Mouse (Mus musculus) heart, embryonic 13.5 days (tissue): ENCODE results near the gene Lrrc29. TPM values are rescaled to one million over a fixed set of nuclear protein-coding genes. Genes with fewer than 3 reads are reported as not detected.
A peak's percentile ranks its signal among the peaks of the same experiment; 100 is the strongest.

Experiments used
- ATAC-seq: fragments of 200-750 bp; cut with Nextera tagmentation; 2 replicates; pipeline ENCODE4 v1.8.0; 2017; ENCODE audit warnings: moderate TSS enrichment; ENCODE audit not compliant: insufficient number of reproducible peaks, low FRiP score, low TSS enrichment; ENCODE audit errors: extremely low read depth
- H3K27ac ChIP-seq: fragments of 300-500 bp; sonication (generic); replicated peaks from 2 replicates; pipeline ENCODE4 v1.5.1; 2015; ENCODE audit warnings: moderate library complexity, mild to moderate bottlenecking, inconsistent platforms
- H3K27me3 ChIP-seq: fragments of 300-500 bp; sonication (generic); replicated peaks from 2 replicates; pipeline ENCODE4 v1.6.1; 2015; ENCODE audit warnings: mild to moderate bottlenecking, inconsistent platforms
- H3K36me3 ChIP-seq: fragments of 300-500 bp; sonication (generic); 2 replicates; pipeline ENCODE4 v1.6.1; 2015; ENCODE audit warnings: mild to moderate bottlenecking, inconsistent platforms
- H3K4me1 ChIP-seq: fragments of 300-500 bp; sonication (generic); 2 replicates; pipeline ENCODE4 v1.6.1; 2015; ENCODE audit warnings: inconsistent platforms
- H3K4me2 ChIP-seq: fragments of 300-500 bp; sonication (generic); 2 replicates; pipeline ENCODE4 v1.6.1; 2015; ENCODE audit warnings: inconsistent platforms, mild to moderate bottlenecking, moderate library complexity
- H3K4me3 ChIP-seq: fragments of 300-500 bp; sonication (generic); 2 replicates; pipeline ENCODE4 v1.5.1; 2015; ENCODE audit warnings: moderate library complexity, mild to moderate bottlenecking, inconsistent platforms
- H3K9ac ChIP-seq: fragments of 300-500 bp; sonication (generic); 2 replicates; pipeline ENCODE4 v1.6.1; 2015; ENCODE audit warnings: inconsistent platforms, mild to moderate bottlenecking, moderate library complexity
- H3K9me3 ChIP-seq: fragments of 300-500 bp; sonication (generic); 2 replicates; pipeline ENCODE4 v1.6.1; 2016; ENCODE audit warnings: inconsistent platforms
- WGBS: fragments of 180-500 bp; shearing (Covaris S2); methylation state at CpG from one replicate; pipeline ENCODE4 v1.1.7; 2015; ENCODE audit warnings: mixed read lengths; 5-methylcytosine and 5-hydroxymethylcytosine counted together
- polyA plus RNA-seq: library from polyadenylated mRNA; unstranded; fragments of >200 nt; fragmentation: Nextera tagmentation; extraction: Ambion mirVana; gene quantifications from 2 replicates; pipeline ENCODE4 v1.2.1, GENCODE M21; 2015

Lrrc29 gene
- polyA plus RNA-seq, 1 experiment from 2014 or later: 1.2 TPM

DNA sequence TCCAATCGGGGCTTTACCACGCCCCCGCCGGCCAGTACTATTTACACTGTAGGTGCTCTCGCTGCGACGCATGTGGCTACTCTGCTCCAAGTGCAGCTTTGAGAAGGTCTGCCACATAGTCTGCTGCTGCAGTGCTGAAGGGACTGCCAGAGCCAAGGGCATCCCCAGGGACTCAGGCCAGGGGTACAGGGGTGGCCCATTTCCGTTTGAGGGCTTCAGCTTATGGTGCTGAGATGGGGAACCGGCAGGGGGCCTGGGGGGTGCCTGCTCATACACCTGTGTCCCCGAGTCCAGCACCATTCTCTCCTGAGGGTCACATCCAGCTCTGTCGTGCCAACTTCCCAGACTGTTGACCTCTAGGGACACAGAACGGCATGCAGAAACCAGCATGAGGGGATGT, 40.6 kb downstream of the Lrrc29 start:
- Histone ChIP-seq H3K4me1 (peaks cover 26% of the 10 kb centered on the region), H3K36me3 (peaks cover 20% of the 10 kb centered on the region), H3K9ac (no peak overlapping the region), H3K27ac (no peak overlapping the region), H3K4me2 (no peak overlapping the region), H3K27me3 (peaks cover 51% of the 10 kb centered on the region), H3K4me3 (no peak overlapping the region), H3K9me3 (no peaks in the 10 kb centered on the region)
- no peak for ATAC-seq
- 44% methylated on average over 12 of the region's 12 CpGs for WGBS

DNA sequence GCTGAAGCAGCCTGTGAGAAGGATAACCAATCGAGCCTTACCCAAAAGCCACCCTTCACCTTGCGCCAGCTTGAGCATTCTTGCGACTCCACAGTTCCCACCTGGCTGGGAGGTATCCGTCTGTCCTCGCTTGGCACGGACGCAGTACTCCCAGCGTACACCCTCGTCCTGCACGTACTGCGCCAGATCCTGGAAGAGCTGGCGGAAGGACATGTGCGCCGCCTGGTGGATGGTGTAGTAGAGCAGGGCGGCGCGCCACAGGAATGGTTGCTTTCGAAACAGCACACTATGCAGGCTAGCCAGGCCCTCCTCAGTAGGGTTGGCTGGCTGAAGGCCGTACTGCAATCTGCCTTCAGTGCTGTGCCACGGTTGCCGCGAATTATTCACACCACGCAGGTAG, 43.0 kb downstream of the Lrrc29 start:
- peaks cover 18% of the 10 kb centered on the region for H3K4me1 ChIP-seq
- H3K4me3 ChIP-seq: 0 out of 2 replicates have a peak overlapping the region, but pooled peaks have one; percentile 8
- H3K36me3 ChIP-seq: peaks cover 20% of the 10 kb centered on the region
- no peaks in the 10 kb centered on the region for H3K9me3 ChIP-seq
- H3K9ac ChIP-seq: no peak overlapping the region
- no peak overlapping the region; the same call in 1 of the 2 replicates for H3K4me2 ChIP-seq
- peaks cover 66% of the 10 kb centered on the region for H3K27me3 ChIP-seq
- no peak overlapping the region for H3K27ac ChIP-seq
- no peak for ATAC-seq
- whole genome bisulfite sequencing: 25% methylated on average over 23 of the region's 23 CpGs

DNA sequence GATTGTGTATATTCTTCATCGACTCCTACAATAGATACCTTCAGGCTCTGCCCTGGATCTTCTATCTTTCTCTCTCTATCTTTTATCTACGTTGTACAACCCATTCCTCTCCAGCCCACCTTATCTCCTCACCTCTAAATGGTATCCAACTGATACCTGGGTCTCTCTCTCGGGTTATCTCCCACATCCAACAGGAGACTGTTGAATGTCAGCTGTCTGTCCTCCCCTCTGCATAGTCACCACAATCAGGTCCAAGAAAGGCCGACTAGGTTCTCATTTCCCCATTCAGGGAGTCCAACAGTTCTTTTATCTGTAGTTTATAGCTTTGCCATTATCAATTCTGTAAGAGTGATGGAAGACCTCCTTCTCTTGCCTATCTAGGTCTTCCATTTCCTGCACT, 43.8 kb downstream of the Lrrc29 start:
- ATAC-seq: no peak
- Histone ChIP-seq H3K27me3 (peaks cover 74% of the 10 kb centered on the region), H3K4me3 (no peak overlapping the region), H3K27ac (no peak overlapping the region), H3K4me1 (peaks cover 17% of the 10 kb centered on the region), H3K36me3 (peaks cover 20% of the 10 kb centered on the region), H3K9me3 (no peaks in the 10 kb centered on the region), H3K9ac (no peak overlapping the region), H3K4me2 (no peak overlapping the region)
- 53% methylated on average over 4 of the region's 4 CpGs for WGBS

DNA sequence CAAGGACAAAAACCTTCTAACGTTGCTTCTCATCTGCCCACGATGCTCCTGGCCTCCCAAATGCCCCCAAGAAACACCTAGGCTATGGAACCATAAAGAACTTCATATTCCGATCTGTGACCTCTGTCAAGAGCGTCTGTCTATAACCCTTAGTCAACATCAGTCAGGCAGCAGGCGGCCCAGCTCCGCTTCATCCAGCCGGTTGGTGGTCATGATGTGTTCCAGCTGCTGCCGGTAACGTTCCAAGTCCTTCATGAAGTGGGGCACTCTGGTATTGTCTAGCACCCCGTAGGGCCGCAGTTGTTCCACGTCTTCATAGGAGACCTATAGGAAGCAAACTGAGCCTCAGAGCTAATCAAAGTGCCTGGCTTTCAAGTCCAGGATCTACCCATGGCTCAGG, 44.3 kb downstream of the Lrrc29 start:
- Histone ChIP-seq H3K4me2 (no peak overlapping the region), H3K36me3 (peaks cover 20% of the 10 kb centered on the region), H3K9me3 (no peaks in the 10 kb centered on the region), H3K27me3 (peaks cover 78% of the 10 kb centered on the region), H3K4me1 (peaks cover 17% of the 10 kb centered on the region), H3K4me3 (no peak overlapping the region), H3K27ac (no peak overlapping the region), H3K9ac (no peak overlapping the region)
- no peak for ATAC-seq
- 83% methylated on average over 12 of the region's 12 CpGs for WGBS

DNA sequence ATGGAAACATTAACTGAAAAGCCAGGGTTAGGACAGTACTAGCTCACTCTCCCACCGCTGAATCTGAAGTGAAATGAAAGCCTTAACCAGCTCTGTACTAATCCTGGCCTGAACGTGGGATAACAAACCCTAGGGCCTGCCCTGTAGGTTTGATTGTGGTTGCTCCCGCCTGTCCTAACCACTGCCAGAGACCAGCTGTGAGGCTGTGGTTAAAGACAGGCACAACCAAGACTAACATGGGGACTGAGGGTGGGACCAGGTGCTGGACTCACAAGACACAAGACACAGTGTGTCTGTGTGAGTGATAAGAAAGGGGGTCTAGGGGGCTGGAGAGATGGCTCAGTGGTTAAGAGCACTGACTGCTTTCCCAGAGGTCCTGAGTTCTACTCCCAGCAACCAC, 45.5 kb downstream of the Lrrc29 start:
- Histone ChIP-seq H3K36me3 (peaks cover 20% of the 10 kb centered on the region), H3K4me3 (no peak overlapping the region), H3K27me3 (peaks cover 82% of the 10 kb centered on the region), H3K4me1 (peaks cover 30% of the 10 kb centered on the region), H3K9me3 (no peaks in the 10 kb centered on the region), H3K27ac (no peak overlapping the region), H3K4me2 (no peak overlapping the region), H3K9ac (no peak overlapping the region)
- ATAC-seq: no peak
- whole genome bisulfite sequencing: 65% methylated on average over 3 of the region's 3 CpGs

DNA sequence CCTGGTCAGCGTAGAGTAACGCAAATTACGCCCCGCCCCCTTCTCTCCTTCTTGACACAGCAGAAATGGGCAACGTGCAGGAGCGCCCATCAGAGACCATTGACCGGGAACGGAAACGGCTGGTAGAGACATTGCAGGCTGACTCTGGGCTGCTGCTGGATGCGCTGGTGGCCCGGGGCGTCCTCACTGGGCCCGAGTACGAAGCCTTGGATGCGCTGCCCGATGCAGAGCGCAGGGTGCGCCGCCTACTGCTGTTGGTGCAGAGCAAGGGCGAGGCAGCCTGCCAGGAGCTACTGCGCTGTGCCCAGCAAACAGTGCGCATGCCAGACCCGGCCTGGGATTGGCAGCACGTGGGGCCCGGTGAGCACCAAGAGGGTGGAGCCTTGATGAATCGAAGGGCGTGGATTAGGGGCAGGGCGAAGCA, 47.2 kb downstream of the Lrrc29 start:
- ATAC-seq: no peak
- H3K9ac ChIP-seq: peak overlapping the region; percentile 66

DNA sequence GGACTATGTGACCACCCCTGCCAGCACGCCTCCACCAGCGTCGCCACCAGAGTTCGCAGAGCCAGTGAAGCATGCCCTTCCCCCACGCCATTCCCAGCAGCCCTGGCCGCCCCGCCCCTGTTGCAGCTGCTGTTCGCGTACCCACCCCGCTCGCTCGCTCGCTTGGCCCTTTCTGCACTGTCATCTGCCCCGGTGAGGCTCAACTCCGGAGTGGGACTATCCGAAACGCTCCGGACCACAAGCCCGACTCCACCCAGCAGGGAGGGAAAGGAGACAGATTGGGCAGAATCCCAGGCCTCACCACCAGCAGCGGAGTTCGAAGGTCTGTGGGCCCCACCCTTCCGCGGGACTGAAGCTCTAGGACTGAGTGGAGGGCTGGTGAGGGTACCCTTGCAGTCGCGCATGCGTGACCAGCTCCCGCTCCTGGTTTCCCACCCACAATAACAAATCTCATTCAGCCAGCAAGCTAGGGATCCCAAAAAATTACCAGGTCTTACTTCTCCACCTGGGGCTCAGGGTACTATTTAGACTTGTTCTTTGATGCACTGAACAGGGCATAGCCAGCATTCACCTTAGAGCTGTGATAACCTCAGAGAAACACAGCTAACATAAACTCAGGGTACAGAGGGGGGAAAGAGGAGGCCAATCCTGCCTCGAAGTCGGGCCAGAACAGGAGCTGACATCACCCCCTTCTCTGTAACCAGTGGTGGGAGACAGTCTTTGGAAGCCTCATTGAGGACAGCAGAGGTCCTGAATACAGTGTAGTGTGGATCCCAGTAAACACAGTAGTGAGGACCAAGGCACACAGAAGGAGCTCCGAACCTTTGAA, 49.6 kb downstream of the Lrrc29 start:
- peaks cover 30% of the 10 kb centered on the region for H3K4me1 ChIP-seq
- H3K9ac ChIP-seq: peak overlapping the region; percentile 77
- WGBS: 2% methylated on average over 30 of the region's 30 CpGs

More for the DNA sequence above, 47.2 kb downstream of the Lrrc29 start:
- H3K9me3 ChIP-seq: no peaks in the 10 kb centered on the region
- peaks cover 16% of the 10 kb centered on the region for H3K36me3 ChIP-seq
- WGBS: 4% methylated on average over 28 of the region's 28 CpGs
- H3K4me3 ChIP-seq: peak overlapping the region; percentile 41
- peaks cover 91% of the 10 kb centered on the region for H3K27me3 ChIP-seq
- no peak overlapping the region for H3K27ac ChIP-seq
- H3K4me2 ChIP-seq: peak overlapping the region; percentile 68
- H3K4me1 ChIP-seq: peaks cover 34% of the 10 kb centered on the region

DNA sequence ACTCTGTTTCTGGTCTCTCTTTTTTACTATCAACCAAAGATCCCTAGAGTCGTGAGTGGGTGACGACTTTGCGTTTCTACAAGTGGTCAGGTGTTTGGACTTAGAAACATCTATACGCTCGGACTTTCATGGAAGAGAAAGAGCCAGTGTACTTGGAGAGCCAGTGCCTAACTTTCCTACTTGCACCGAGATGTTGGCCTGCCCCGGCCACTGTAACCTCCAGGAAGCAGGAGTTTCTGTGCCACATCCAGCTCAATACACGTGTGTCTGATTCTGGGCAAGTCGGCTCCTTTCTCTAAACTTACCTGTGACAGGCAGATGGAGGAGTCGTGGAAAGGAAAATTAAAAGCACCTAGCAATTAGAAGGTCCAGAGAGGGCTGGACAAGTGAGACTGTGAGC, 50.2 kb downstream of the Lrrc29 start, which contains the start of gene Nol3:
Gene Nol3, plus strand, starts transcription at position 301 of the 400 bp plus-strand sequence.
- no peak within 1 kb of the TSS for H3K27ac ChIP-seq
- no peak for ATAC-seq
- H3K27me3 ChIP-seq: peaks cover 100% of the 10 kb centered on the region
- H3K4me3 ChIP-seq: peak within 1 kb of the TSS; percentile 54
- peak within 1 kb of the TSS; percentile 81 for H3K4me2 ChIP-seq
- H3K9ac ChIP-seq: peak within 1 kb of the TSS; percentile 77
- no peaks in the 10 kb centered on the region; the same call in 1 of the 2 replicates for H3K36me3 ChIP-seq
- no peaks in the 10 kb centered on the region for H3K9me3 ChIP-seq
- peaks cover 32% of the 10 kb centered on the region for H3K4me1 ChIP-seq
- 12% methylated on average over 10 of the region's 10 CpGs for WGBS

More for the DNA sequence above, 49.6 kb downstream of the Lrrc29 start:
- H3K4me3 ChIP-seq: peak overlapping the region; percentile 54
- ATAC-seq: peak; percentile 49
- H3K36me3 ChIP-seq: peaks cover 3% of the 10 kb centered on the region
- no peak overlapping the region for H3K27ac ChIP-seq
- no peaks in the 10 kb centered on the region for H3K9me3 ChIP-seq
- H3K27me3 ChIP-seq: peaks cover 96% of the 10 kb centered on the region
- H3K4me2 ChIP-seq: peak overlapping the region; percentile 81

DNA sequence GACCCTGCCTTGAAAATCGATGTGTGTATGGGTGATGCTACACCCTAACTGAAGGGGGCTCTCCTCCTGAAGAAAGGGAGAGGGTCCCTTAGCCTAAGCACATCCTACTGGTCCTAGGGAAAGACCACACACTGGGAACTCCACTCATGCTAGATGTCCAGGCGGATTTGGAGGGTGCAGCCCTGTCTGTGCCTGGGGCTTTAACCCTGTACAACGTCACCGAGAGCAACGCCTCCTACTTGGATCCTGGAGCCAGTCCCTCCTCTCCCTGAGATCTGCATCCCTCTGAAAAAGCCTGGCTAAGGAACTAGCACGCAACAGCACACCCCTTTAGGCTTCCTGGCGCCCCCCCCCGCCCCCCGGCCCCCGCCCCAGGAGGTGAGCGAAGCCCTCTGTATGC, 50.7 kb downstream of the Lrrc29 start:
- H3K4me3 ChIP-seq: peak overlapping the region; percentile 54

DNA sequence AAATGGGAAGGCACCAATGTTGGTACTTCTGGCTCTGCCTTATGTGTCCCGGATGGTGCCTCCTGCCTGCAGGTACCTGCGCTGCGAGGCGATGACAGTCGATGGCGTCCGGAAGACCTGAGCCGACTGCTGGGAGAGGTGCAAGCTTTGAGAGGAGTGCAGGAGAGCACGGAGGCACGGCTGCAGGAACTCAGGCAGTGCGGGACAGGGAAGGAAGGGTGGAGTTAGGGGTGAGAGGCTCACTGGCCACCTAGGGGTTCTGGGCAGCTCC, 55.2 kb downstream of the Lrrc29 start:
- no peaks in the 10 kb centered on the region for H3K36me3 ChIP-seq
- H3K27ac ChIP-seq: no peak overlapping the region
- ATAC-seq: no peak
- WGBS: 5% methylated on average over 11 of the region's 11 CpGs
- H3K9ac ChIP-seq: no peak overlapping the region
- H3K27me3 ChIP-seq: peaks cover 100% of the 10 kb centered on the region
- peak overlapping the region; percentile 10; the same call in 1 of the 2 replicates for H3K4me3 ChIP-seq
- H3K9me3 ChIP-seq: 0 out of 2 replicates have a peak, but pooled peaks cover 6% of the 10 kb centered on the region
- H3K4me1 ChIP-seq: peaks cover 39% of the 10 kb centered on the region
- peak overlapping the region; percentile 96; the same call in 1 of the 2 replicates for H3K4me2 ChIP-seq

More for the DNA sequence above, 50.7 kb downstream of the Lrrc29 start:
- H3K9me3 ChIP-seq: no peaks in the 10 kb centered on the region
- peaks cover 36% of the 10 kb centered on the region for H3K4me1 ChIP-seq
- WGBS: 12% methylated on average over 11 of the region's 11 CpGs
- H3K27ac ChIP-seq: no peak overlapping the region
- peak overlapping the region; percentile 44; the same call in 1 of the 2 replicates for H3K9ac ChIP-seq
- no peak for ATAC-seq
- H3K36me3 ChIP-seq: no peaks in the 10 kb centered on the region
- H3K4me2 ChIP-seq: peak overlapping the region; percentile 81
- peaks cover 100% of the 10 kb centered on the region for H3K27me3 ChIP-seq

DNA sequence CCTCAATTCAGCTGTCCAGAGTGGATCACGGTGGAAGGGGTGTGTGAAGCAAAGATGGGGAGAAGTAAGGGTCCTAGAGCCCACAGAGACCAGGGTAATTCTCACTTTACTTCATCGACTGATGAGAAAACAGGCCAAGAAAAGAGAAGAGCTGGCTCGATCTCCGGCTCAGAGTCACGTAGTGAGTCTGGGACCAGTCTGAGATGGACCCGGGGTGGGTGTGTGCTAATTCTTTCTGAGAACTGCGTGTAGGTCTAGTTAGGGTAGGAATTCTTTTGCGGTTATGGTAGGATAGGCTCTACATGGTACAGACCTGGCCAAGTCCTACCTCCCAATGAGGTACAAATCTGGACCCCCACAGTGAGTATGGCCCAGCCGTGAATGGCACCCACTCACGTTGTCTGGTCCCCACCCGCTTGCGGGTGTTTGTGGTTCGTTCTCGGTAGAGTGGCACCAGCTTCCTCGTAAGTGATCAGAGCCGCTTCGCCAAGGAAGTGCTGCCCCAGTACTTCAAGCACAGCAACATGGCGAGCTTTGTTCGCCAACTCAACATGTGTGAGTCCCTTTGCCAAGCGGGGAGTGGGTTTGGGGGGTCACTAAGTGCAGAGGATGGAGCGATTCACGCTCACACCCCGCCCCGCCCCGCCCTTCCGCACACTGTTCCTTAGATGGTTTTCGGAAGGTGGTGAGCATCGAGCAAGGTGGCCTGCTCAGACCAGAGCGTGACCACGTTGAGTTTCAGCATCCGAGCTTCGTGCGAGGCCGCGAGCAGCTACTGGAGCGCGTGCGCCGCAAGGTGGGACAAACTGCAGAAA, 55.8 kb downstream of the Lrrc29 start:
- Histone ChIP-seq H3K4me3 (peak overlapping the region; percentile 60), H3K27ac (no peak overlapping the region), H3K9me3 (0 out of 2 replicates have a peak, but pooled peaks cover 6% of the 10 kb centered on the region), H3K4me1 (peaks cover 34% of the 10 kb centered on the region), H3K27me3 (peaks cover 99% of the 10 kb centered on the region), H3K36me3 (no peaks in the 10 kb centered on the region), H3K4me2 (peak overlapping the region; percentile 96), H3K9ac (peak overlapping the region; percentile 74; the same call in 1 of the 2 replicates)
- 6% methylated on average over 39 of the region's 39 CpGs for WGBS
- no peak for ATAC-seq
